Mouse (Mus musculus) hematopoietic stem cell, adult 5-6 weeks (primary cell): ENCODE measurements around the gene Sorbs1. TPM values are rescaled to one million over a fixed set of nuclear protein-coding genes. Genes with fewer than 3 reads are reported as not detected.

Experiments used
- ATAC-seq, 2 experiments: fragments of 125-278 bp in 1 of 2; replicated peaks in 1 of 2; 2 replicates each; pipeline ENCODE4 v1.8.0; 2016 to 2017; ENCODE audit warnings: inconsistent platforms in 2 of 2, mild to moderate bottlenecking in 2 of 2, moderate number of reproducible peaks in 2 of 2, low read depth in 1 of 2, moderate TSS enrichment in 1 of 2; ENCODE audit not compliant: low FRiP score in 2 of 2, poor library complexity in 2 of 2, severe bottlenecking in 2 of 2, insufficient read depth in 1 of 2, low TSS enrichment in 1 of 2
- total RNA-seq: library from RNA; stranded (forward); fragments of 172-1452, 232-1000 nt; gene quantifications from 2 replicates; pipeline ENCODE4 v1.2.3, GENCODE M21; 2017

Gene Sorbs1
- total RNA-seq, 1 experiment from 2014 or later = 11.6 TPM

- no peak for ATAC-seq
Measured at GRCm38 (mm10) chr19:40294231-40294630, 219.3 kb downstream of the Sorbs1 start.

GRCm38 (mm10) chr19:40293791-40294190 is 219.8 kb downstream of the Sorbs1 start:
- ATAC-seq = no peak

- no peak for ATAC-seq
Measured at GRCm38 (mm10) chr19:40290099-40290724, 223.4 kb downstream of the Sorbs1 start.

GRCm38 (mm10) chr19:40288415-40288814 is 225.2 kb downstream of the Sorbs1 start:
- no peak for ATAC-seq

- ATAC-seq = no peak
Measured at GRCm38 (mm10) chr19:40284704-40285103, 228.9 kb downstream of the Sorbs1 start.

GRCm38 (mm10) chr19:40283415-40283814 is 230.2 kb downstream of the Sorbs1 start:
- ATAC-seq = no peak

- ATAC-seq = no peak
Measured at GRCm38 (mm10) chr19:40278372-40279023, 235.1 kb downstream of the Sorbs1 start.

GRCm38 (mm10) chr19:40277494-40277893 is 236.1 kb downstream of the Sorbs1 start:
- no peak for ATAC-seq

GRCm38 (mm10) chr19:40275401-40276188 is 238.0 kb downstream of the Sorbs1 start:
- no peak for ATAC-seq

- ATAC-seq = no peak
Measured at GRCm38 (mm10) chr19:40272674-40273073, 240.9 kb downstream of the Sorbs1 start.

GRCm38 (mm10) chr19:40271308-40271892 is 242.2 kb downstream of the Sorbs1 start, which contains the start of gene Pdlim1:
TSS of gene Pdlim1 (minus strand) at chr19:40271842.
- ATAC-seq = peak; percentile 46 to 52

- ATAC-seq = peak; percentile 8 to 9; a peak in 2 of 4 replicates
Measured at GRCm38 (mm10) chr19:40270351-40271307, 242.9 kb downstream of the Sorbs1 start.

- no peak for ATAC-seq
Measured at GRCm38 (mm10) chr19:40269526-40269925, 244.1 kb downstream of the Sorbs1 start.

GRCm38 (mm10) chr19:40268493-40268892 is 245.1 kb downstream of the Sorbs1 start:
- ATAC-seq = no peak

- ATAC-seq = peak; percentile 78 to 84
Measured at GRCm38 (mm10) chr19:40267380-40267779, 246.2 kb downstream of the Sorbs1 start.

- ATAC-seq = no peak
Measured at GRCm38 (mm10) chr19:40259485-40259884, 254.1 kb downstream of the Sorbs1 start.

GRCm38 (mm10) chr19:40257396-40257795 is 256.2 kb downstream of the Sorbs1 start:
- ATAC-seq = peak; percentile 98
